18 mouse cellular contexts compared by ENCODE assay signal in genomic region chr7:34694898-34695297, GRCm38 (mm10). TPM values are rescaled to one million over a fixed set of nuclear protein-coding genes. Genes with fewer than 3 reads are reported as not detected.
DNase-seq lines count a peak whose midpoint lies in the region; ATAC-seq and TF ChIP-seq lines count a peak whose summit lies in the region.
"Had no signal": no experiment of that assay in that cellular context is flagged by ENCODE, and none has a peak within 500 bp of the region (broad histone marks: within the 10 kb centered on the region; RNA-seq: fewer than 3 reads in every experiment).

No protein-coding gene starts in this region.

- intact Hi-C loops in heart, postnatal 10 days (cut with DNase I), result no loop called here

- peak; percentile 37 for DNase-seq in forebrain, embryonic 14.5 days (ENCODE audit: low spot score)
- no peak for DNase-seq in forebrain, postnatal 0 days
- DNase-seq in lung, postnatal 25 days (ENCODE audit: low spot score), result peak; percentile 39
- no peak for DNase-seq in heart, postnatal 10 days
- DNase-seq: adrenal gland, adult 8-10 months; cerebellum, adult 11-12 months; cerebellum, postnatal 36 days; gastrocnemius, postnatal 25 days; spleen, adult 18-20 months; thymus, adult 2 months had no signal

- H3K36me3 ChIP-seq in forebrain, embryonic 14.5 days (ENCODE audit: control insufficient read depth, insufficient read depth, low read length), result no peaks in the 10 kb centered on the region
- H3K36me3 ChIP-seq in forebrain, postnatal 0 days (ENCODE audit: insufficient read depth), result no peaks in the 10 kb centered on the region
- H3K36me3 ChIP-seq in neural tube, embryonic 13.5 days, result no peaks in the 10 kb centered on the region
- no peaks in the 10 kb centered on the region for H3K36me3 ChIP-seq in neural tube, embryonic 15.5 days
- no peaks in the 10 kb centered on the region for H3K36me3 ChIP-seq in midbrain, embryonic 16.5 days (ENCODE audit: control insufficient read depth, insufficient read depth, low read length)
- H3K36me3 ChIP-seq in intestine, embryonic 16.5 days (ENCODE audit: control insufficient read depth, insufficient read depth, low read length), result no peaks in the 10 kb centered on the region
- H3K36me3 ChIP-seq: embryonic facial prominence, embryonic 10.5 days; stomach, embryonic 15.5 days had no signal

- H3K27me3 ChIP-seq in forebrain, embryonic 14.5 days (replicated peaks; ENCODE audit: control insufficient read depth, insufficient read depth, low read length), result no peaks in the 10 kb centered on the region
- H3K27me3 ChIP-seq in forebrain, postnatal 0 days (ENCODE audit: insufficient read depth, low read length), result no peaks in the 10 kb centered on the region; the same call in 1 of the 2 replicates
- no peaks in the 10 kb centered on the region for H3K27me3 ChIP-seq in neural tube, embryonic 13.5 days
- H3K27me3 ChIP-seq in neural tube, embryonic 15.5 days (replicated peaks), result no peaks in the 10 kb centered on the region
- no peaks in the 10 kb centered on the region for H3K27me3 ChIP-seq in midbrain, embryonic 16.5 days (ENCODE audit: control insufficient read depth, insufficient read depth, low read depth, low read length)
- H3K27me3 ChIP-seq in intestine, embryonic 16.5 days (replicated peaks; ENCODE audit: control insufficient read depth, insufficient read depth, low read length), result no peaks in the 10 kb centered on the region
- H3K27me3 ChIP-seq: stomach, embryonic 15.5 days had no signal

- no peak overlapping the region for H3K9ac ChIP-seq in forebrain, embryonic 14.5 days (ENCODE audit: low read length)
- no peak overlapping the region for H3K9ac ChIP-seq in forebrain, postnatal 0 days
- no peak overlapping the region; the same call in 1 of the 2 replicates for H3K9ac ChIP-seq in neural tube, embryonic 13.5 days
- H3K9ac ChIP-seq in neural tube, embryonic 15.5 days (replicated peaks), result no peak overlapping the region
- no peak overlapping the region for H3K9ac ChIP-seq in midbrain, embryonic 16.5 days (ENCODE audit: low read depth, low read length)
- no peak overlapping the region for H3K9ac ChIP-seq in intestine, embryonic 16.5 days (ENCODE audit: low read depth, low read length)
- H3K9ac ChIP-seq: stomach, embryonic 15.5 days had no signal

- H3K4me3 ChIP-seq in forebrain, embryonic 14.5 days (ENCODE audit: low read depth, low read length), result no peak overlapping the region
- no peak overlapping the region for H3K4me3 ChIP-seq in forebrain, postnatal 0 days (ENCODE audit: low read depth, low read length)
- no peak overlapping the region for H3K4me3 ChIP-seq in neural tube, embryonic 13.5 days
- no peak overlapping the region for H3K4me3 ChIP-seq in neural tube, embryonic 15.5 days (replicated peaks)
- H3K4me3 ChIP-seq in midbrain, embryonic 16.5 days (ENCODE audit: low read depth, low read length), result no peak overlapping the region
- no peak overlapping the region for H3K4me3 ChIP-seq in intestine, embryonic 16.5 days (ENCODE audit: low read length)
- H3K4me3 ChIP-seq: embryonic facial prominence, embryonic 10.5 days; stomach, embryonic 15.5 days had no signal

- no peak for TF ChIP-seq CTCF in forebrain, postnatal 0 days (IDR thresholded peaks at IDR 0.05; ENCODE audit: low read depth)

- H3K4me2 ChIP-seq in forebrain, embryonic 14.5 days (ENCODE audit: low read length), result no peak overlapping the region
- no peak overlapping the region for H3K4me2 ChIP-seq in forebrain, postnatal 0 days (ENCODE audit: low read depth)
- no peak overlapping the region for H3K4me2 ChIP-seq in neural tube, embryonic 13.5 days
- no peak overlapping the region for H3K4me2 ChIP-seq in neural tube, embryonic 15.5 days
- H3K4me2 ChIP-seq in midbrain, embryonic 16.5 days (ENCODE audit: low read length), result no peak overlapping the region
- no peak overlapping the region for H3K4me2 ChIP-seq in intestine, embryonic 16.5 days (ENCODE audit: low read depth, low read length)
- H3K4me2 ChIP-seq: stomach, embryonic 15.5 days had no signal

- no peaks in the 10 kb centered on the region; the same call in 1 of the 2 replicates for H3K4me1 ChIP-seq in forebrain, embryonic 14.5 days (ENCODE audit: control insufficient read depth, insufficient read depth, low read length)
- H3K4me1 ChIP-seq in forebrain, postnatal 0 days (ENCODE audit: insufficient read depth), result no peaks in the 10 kb centered on the region
- peaks cover 72% of the 10 kb centered on the region for H3K4me1 ChIP-seq in neural tube, embryonic 13.5 days (replicated peaks)
- peaks cover 23% of the 10 kb centered on the region for H3K4me1 ChIP-seq in neural tube, embryonic 15.5 days
- peaks cover 14% of the 10 kb centered on the region for H3K4me1 ChIP-seq in midbrain, embryonic 16.5 days (ENCODE audit: control insufficient read depth, insufficient read depth, low read length)
- no peaks in the 10 kb centered on the region for H3K4me1 ChIP-seq in intestine, embryonic 16.5 days (ENCODE audit: control insufficient read depth, insufficient read depth, low read length)
- H3K4me1 ChIP-seq: stomach, embryonic 15.5 days had no signal

- no peaks in the 10 kb centered on the region for H3K9me3 ChIP-seq in forebrain, embryonic 14.5 days (replicated peaks; ENCODE audit: control insufficient read depth, low read length)
- H3K9me3 ChIP-seq in forebrain, postnatal 0 days (ENCODE audit: low read length), result no peaks in the 10 kb centered on the region
- no peaks in the 10 kb centered on the region for H3K9me3 ChIP-seq in neural tube, embryonic 13.5 days
- no peaks in the 10 kb centered on the region for H3K9me3 ChIP-seq in neural tube, embryonic 15.5 days (replicated peaks)
- H3K9me3 ChIP-seq in midbrain, embryonic 16.5 days (replicated peaks; ENCODE audit: control insufficient read depth, low read length, poor library complexity, severe bottlenecking), result no peaks in the 10 kb centered on the region
- no peaks in the 10 kb centered on the region for H3K9me3 ChIP-seq in intestine, embryonic 16.5 days (ENCODE audit: control insufficient read depth, low read length)
- H3K9me3 ChIP-seq: embryonic facial prominence, embryonic 10.5 days; stomach, embryonic 15.5 days had no signal

- no peak overlapping the region for H3K27ac ChIP-seq in forebrain, embryonic 14.5 days (ENCODE audit: low read depth, low read length)
- no peak overlapping the region for H3K27ac ChIP-seq in forebrain, postnatal 0 days (ENCODE audit: low read depth, low read length)
- H3K27ac ChIP-seq in neural tube, embryonic 13.5 days (replicated peaks), result peak overlapping the region; percentile 81
- no peak overlapping the region for H3K27ac ChIP-seq in neural tube, embryonic 15.5 days (replicated peaks)
- no peak overlapping the region for H3K27ac ChIP-seq in midbrain, embryonic 16.5 days (ENCODE audit: low read length)
- no peak overlapping the region for H3K27ac ChIP-seq in intestine, embryonic 16.5 days (ENCODE audit: low read length)
- H3K27ac ChIP-seq: embryonic facial prominence, embryonic 10.5 days; macrophage; stomach, embryonic 15.5 days had no signal

- ATAC-seq in forebrain, embryonic 14.5 days, result 0 out of 2 replicates have a peak, but pooled peaks have one; percentile 20
- no peak for ATAC-seq in forebrain, postnatal 0 days
- no peak for ATAC-seq in neural tube, embryonic 13.5 days (ENCODE audit: low read depth)
- no peak for ATAC-seq in neural tube, embryonic 15.5 days (ENCODE audit: low FRiP score)
- ATAC-seq in midbrain, embryonic 16.5 days, result 0 out of 2 replicates have a peak, but pooled peaks have one; percentile 10
- no peak for ATAC-seq in intestine, embryonic 16.5 days

- WGBS in forebrain, embryonic 14.5 days, result 42% methylated on average over 9 of the region's 9 CpGs
- 40% methylated on average over 9 of the region's 9 CpGs for WGBS in forebrain, postnatal 0 days
- 30% methylated on average over 9 of the region's 9 CpGs for WGBS in neural tube, embryonic 13.5 days
- WGBS in neural tube, embryonic 15.5 days, result 33% methylated on average over 9 of the region's 9 CpGs
- 17% methylated on average over 9 of the region's 9 CpGs for WGBS in midbrain, embryonic 16.5 days
- 62% methylated on average over 9 of the region's 9 CpGs for WGBS in intestine, embryonic 16.5 days

RNA-seq across cellular contexts. Expression of gene Kctd15, which starts 38.4 kb away (rescaled TPM):
- polyA plus RNA-seq in forebrain, embryonic 14.5 days (2014; fragmentation: Nextera tagmentation; extraction: Ambion mirVana), result 13.9 and 16.0 TPM in 2 replicates
- 57.9 and 59.4 TPM in 2 replicates for total RNA-seq in forebrain, postnatal 0 days (2014; rRNA removed)
- 16.7 and 18.3 TPM in 2 replicates for polyA plus RNA-seq in forebrain, postnatal 0 days (2015; fragmentation: Nextera tagmentation; extraction: Ambion mirVana)
- 38.3 and 39.6 TPM in 2 replicates for polyA plus RNA-seq in neural tube, embryonic 13.5 days (2015; fragmentation: Nextera tagmentation; extraction: Ambion mirVana)
- polyA plus RNA-seq in neural tube, embryonic 15.5 days (2015; fragmentation: Nextera tagmentation; extraction: Ambion mirVana), result 26.0 and 26.9 TPM in 2 replicates
- polyA plus RNA-seq in midbrain, embryonic 16.5 days (2015; fragmentation: Nextera tagmentation; extraction: Ambion mirVana), result 24.8 and 26.5 TPM in 2 replicates
- total RNA-seq in heart, postnatal 10 days (2021), result 1 to 10 TPM; 4.2 to 5.8 TPM
- polyA plus RNA-seq in intestine, embryonic 16.5 days (2015; fragmentation: Nextera tagmentation; extraction: Ambion mirVana), result 13.7 and 14.0 TPM in 2 replicates
- total RNA-seq: neutrophil, adult 5-6 weeks had no signal
- polyA plus RNA-seq: macrophage had no signal

Comparison
In these comparisons a context has a peak if more than half of its experiments do, and no peak if none do; other contexts are left out.
1. ATAC-seq: peak in forebrain, embryonic 14.5 days (single experiment) and midbrain, embryonic 16.5 days (single experiment); none in forebrain, postnatal 0 days (single experiment), neural tube, embryonic 13.5 days (single experiment), neural tube, embryonic 15.5 days (single experiment) and intestine, embryonic 16.5 days (single experiment).
2. DNase-seq: peak in forebrain, embryonic 14.5 days (single experiment) and lung, postnatal 25 days (single experiment); none in forebrain, postnatal 0 days (single experiment) and heart, postnatal 10 days (0 of 2).